Comparison of ENCODE assay signal across 8 mouse cellular contexts in the genomic region with DNA sequence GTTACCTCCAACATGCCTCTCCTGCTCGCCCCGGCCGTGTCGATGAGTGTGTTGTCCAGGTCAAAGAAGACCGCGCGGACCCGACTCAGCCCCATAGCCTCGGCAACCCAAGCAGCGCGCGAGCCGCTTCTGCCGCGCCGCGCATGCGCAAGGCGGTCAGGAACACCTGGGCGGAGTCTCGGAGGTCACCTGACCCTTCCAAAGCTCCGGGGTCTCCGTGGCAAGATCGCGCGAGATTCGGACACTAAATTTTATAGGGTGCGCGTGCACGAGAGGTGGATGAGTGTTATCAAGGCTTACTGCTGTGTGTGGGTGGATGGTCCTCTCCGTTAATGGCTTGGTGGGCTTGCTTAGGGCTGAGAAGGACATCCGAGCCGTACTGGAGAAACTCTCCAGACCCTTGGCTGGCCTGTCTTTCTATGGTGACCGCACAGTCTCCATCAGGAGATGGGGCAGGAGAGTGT. TPM values are rescaled to one million over a fixed set of nuclear protein-coding genes. Genes with fewer than 3 reads are reported as not detected.
A peak's percentile ranks its signal among the peaks of the same experiment; 100 is the strongest.
DNase-seq lines count a peak whose midpoint lies in the region; ATAC-seq lines count a peak whose summit lies in the region.

A gene (minus strand): TSS at position 151 of the 464 bp plus-strand sequence.
A gene (minus strand): TSS at position 167 of the 464 bp plus-strand sequence.

- peak within 1 kb of the TSS; percentile 94 for H3K9ac ChIP-seq in lung, embryonic 16.5 days (ENCODE audit: low read length)

- peak within 1 kb of the TSS; percentile 82 for H3K4me3 ChIP-seq in lung, embryonic 16.5 days (ENCODE audit: low read length)

- H3K4me2 ChIP-seq in lung, embryonic 16.5 days (ENCODE audit: low read depth, low read length) = peak within 1 kb of the TSS; percentile 84

- peak; percentile 92 to 93 for ATAC-seq in hematopoietic stem cell, adult 5-6 weeks (replicated peaks in 1 of 2; ENCODE audit: insufficient read depth in 1 of 2, low FRiP score in 2 of 2, low TSS enrichment in 1 of 2, low read depth in 1 of 2, poor library complexity in 2 of 2, severe bottlenecking in 2 of 2)
- ATAC-seq in lung, embryonic 16.5 days (ENCODE audit: low read depth) = peak; percentile 98

- peak; percentile 89 for DNase-seq in MEL-GATA-1-ER (ENCODE audit: extremely low read depth, low read depth)
- peak; percentile 93 for DNase-seq in cerebellum, adult 8-10 months
- peak; percentile 97 for DNase-seq in forelimb bud, embryonic 11.5 days (ENCODE audit: low read depth, low spot score)
- DNase-seq in layer of hippocampus, adult 9-10 months (ENCODE audit: low spot score) = peak; percentile 80
- DNase-seq in ovary, postnatal 10 days (ENCODE audit: low spot score) = peak; percentile 82
- DNase-seq in thymus, postnatal 10 days (ENCODE audit: low spot score in 2 of 2) = peak; percentile 90 to 92

- whole genome bisulfite sequencing in lung, embryonic 16.5 days = 0% methylated on average over 30 of the region's 34 CpGs

- peaks cover 11% of the 10 kb centered on the region for H3K4me1 ChIP-seq in lung, embryonic 16.5 days (replicated peaks; ENCODE audit: control insufficient read depth, insufficient read depth, low read length)

- H3K27ac ChIP-seq in lung, embryonic 16.5 days (ENCODE audit: low read length) = peak within 1 kb of the TSS; percentile 68

- no peaks in the 10 kb centered on the region for H3K27me3 ChIP-seq in lung, embryonic 16.5 days (ENCODE audit: control insufficient read depth, insufficient read depth, low read depth, low read length)

- H3K36me3 ChIP-seq in lung, embryonic 16.5 days (ENCODE audit: control insufficient read depth, insufficient read depth, low read length) = no peaks in the 10 kb centered on the region

- no peaks in the 10 kb centered on the region for H3K9me3 ChIP-seq in lung, embryonic 16.5 days (ENCODE audit: control insufficient read depth, low read length)

RNA-seq across cellular contexts. Expression of the first gene that starts in this region (rescaled TPM):
- total RNA-seq in hematopoietic stem cell, adult 5-6 weeks (2017) = 1.7 and 7.1 TPM in 2 replicates
- polyA plus RNA-seq in lung, embryonic 16.5 days (2015; fragmentation: Nextera tagmentation; extraction: Ambion mirVana) = 8.7 and 9.7 TPM in 2 replicates

RNA-seq across cellular contexts. Expression of the second gene that starts in this region (rescaled TPM):
- 17.9 and 18.4 TPM in 2 replicates for total RNA-seq in hematopoietic stem cell, adult 5-6 weeks (2017)
- 46.4 and 48.9 TPM in 2 replicates for polyA plus RNA-seq in lung, embryonic 16.5 days (2015; fragmentation: Nextera tagmentation; extraction: Ambion mirVana)

Comparison
In these comparisons a context has a peak if more than half of its experiments do, and no peak if none do; other contexts are left out.
1. Peak in every context shown above with its lines: DNase-seq, ATAC-seq, H3K4me3 ChIP-seq and H3K27ac ChIP-seq.